In genomic region chr16:30386911-30387439, GRCm38 (mm10) we compare ENCODE assay signal across 8 mouse cellular contexts. TPM values are rescaled to one million over a fixed set of nuclear protein-coding genes. Genes with fewer than 3 reads are reported as not detected.
DNase-seq lines count a peak whose midpoint lies in the region; ATAC-seq and TF ChIP-seq lines count a peak whose summit lies in the region.

No protein-coding gene starts in this region.

- TF ChIP-seq CTCF in liver, adult 2 months (IDR thresholded peaks at IDR 0.05; ENCODE audit: low read depth, low read length): no peak
- TF ChIP-seq CTCF in embryonic fibroblast, embryonic 13.5 days (IDR thresholded peaks at IDR 0.05; ENCODE audit: borderline replicate concordance, insufficient read depth, low read length): no peak

- 25% methylated on average over 8 of the region's 8 CpGs for WGBS in liver, adult 2 months
- 51% methylated on average over 8 of the region's 8 CpGs for WGBS in limb, embryonic 12.5 days
- WGBS in stomach, embryonic 14.5 days: 55% methylated on average over 8 of the region's 8 CpGs

- no peak for TF ChIP-seq POLR2A in liver, adult 2 months (IDR thresholded peaks at IDR 0.05; ENCODE audit: extremely low read depth, insufficient read depth, low read length)
- no peak for TF ChIP-seq POLR2A in embryonic fibroblast, embryonic 13.5 days (IDR thresholded peaks at IDR 0.05; ENCODE audit: low read depth, low read length)

- no peaks in the 10 kb centered on the region for H3K9me3 ChIP-seq in limb, embryonic 12.5 days
- no peaks in the 10 kb centered on the region for H3K9me3 ChIP-seq in stomach, embryonic 14.5 days (ENCODE audit: control insufficient read depth, low read depth, low read length)

- H3K4me1 ChIP-seq in liver, adult 2 months (ENCODE audit: control insufficient read depth, insufficient read depth, low read length): peaks cover 17% of the 10 kb centered on the region
- peaks cover 8% of the 10 kb centered on the region for H3K4me1 ChIP-seq in embryonic fibroblast, embryonic 13.5 days (ENCODE audit: control insufficient read depth, insufficient read depth, low read length)
- H3K4me1 ChIP-seq in limb, embryonic 12.5 days (replicated peaks): peaks cover 20% of the 10 kb centered on the region
- H3K4me1 ChIP-seq in stomach, embryonic 14.5 days (ENCODE audit: control insufficient read depth, insufficient read depth, low read length): peaks cover 15% of the 10 kb centered on the region; the same call in 1 of the 2 replicates

- peaks cover 8% of the 10 kb centered on the region for H3K36me3 ChIP-seq in liver, adult 2 months (ENCODE audit: control insufficient read depth, insufficient read depth, low read length)
- peaks cover 23% of the 10 kb centered on the region for H3K36me3 ChIP-seq in limb, embryonic 12.5 days
- H3K36me3 ChIP-seq in stomach, embryonic 14.5 days (ENCODE audit: control insufficient read depth, insufficient read depth, low read length): no peaks in the 10 kb centered on the region

- no peaks in the 10 kb centered on the region for H3K27me3 ChIP-seq in liver, adult 2 months (ENCODE audit: control insufficient read depth, insufficient read depth, low read length)
- no peaks in the 10 kb centered on the region for H3K27me3 ChIP-seq in limb, embryonic 12.5 days
- no peaks in the 10 kb centered on the region for H3K27me3 ChIP-seq in stomach, embryonic 14.5 days (ENCODE audit: control insufficient read depth, insufficient read depth, low read length)

- peak; percentile 58 for DNase-seq in liver, adult 2 months (ENCODE audit: extremely low read depth, low read depth, low spot score)
- no peak for DNase-seq in liver
- no peak for DNase-seq in right cerebral cortex, postnatal 25 days
- no peak for DNase-seq in ovary, adult 18-20 months (ENCODE audit: low spot score)

- H3K4me2 ChIP-seq in limb, embryonic 12.5 days: peak overlapping the region; percentile 92
- peak overlapping the region; percentile 92 for H3K4me2 ChIP-seq in stomach, embryonic 14.5 days (replicated peaks; ENCODE audit: low read depth, low read length)

- peak overlapping the region; percentile 73 for H3K9ac ChIP-seq in liver, adult 2 months (ENCODE audit: low read depth, low read length)
- H3K9ac ChIP-seq in limb, embryonic 12.5 days (replicated peaks): no peak overlapping the region
- no peak overlapping the region for H3K9ac ChIP-seq in stomach, embryonic 14.5 days (replicated peaks; ENCODE audit: low read depth, low read length)

- H3K4me3 ChIP-seq in liver, adult 2 months (ENCODE audit: insufficient read depth, low read depth, low read length): peak overlapping the region; percentile 41
- H3K4me3 ChIP-seq in embryonic fibroblast, embryonic 13.5 days (ENCODE audit: insufficient read depth, low read length): peak overlapping the region; percentile 88
- peak overlapping the region; percentile 97 for H3K4me3 ChIP-seq in limb, embryonic 12.5 days (replicated peaks)
- H3K4me3 ChIP-seq in stomach, embryonic 14.5 days (ENCODE audit: low read depth, low read length): peak overlapping the region; percentile 81; the same call in 1 of the 2 replicates

- peak overlapping the region; percentile 75 for H3K27ac ChIP-seq in liver, adult 2 months (replicated peaks; ENCODE audit: insufficient read depth, low read depth, low read length)
- H3K27ac ChIP-seq in embryonic fibroblast, embryonic 13.5 days (ENCODE audit: insufficient read depth, low read length): no peak overlapping the region
- H3K27ac ChIP-seq in limb, embryonic 12.5 days: no peak overlapping the region
- H3K27ac ChIP-seq in stomach, embryonic 14.5 days (ENCODE audit: low read length): no peak overlapping the region

- H3K79me2 ChIP-seq in liver, adult 2 months (ENCODE audit: control insufficient read depth, insufficient read depth, low read length): peaks cover 18% of the 10 kb centered on the region; the same call in 1 of the 2 replicates

- ATAC-seq in limb, embryonic 12.5 days (ENCODE audit: insufficient number of reproducible peaks, insufficient read depth, low FRiP score, low TSS enrichment, low read depth): no peak
- no peak for ATAC-seq in stomach, embryonic 14.5 days (ENCODE audit: insufficient number of reproducible peaks, insufficient read depth, low FRiP score, low read depth)
- ATAC-seq in megakaryocyte-erythroid progenitor cell, adult 5-6 weeks (replicated peaks; ENCODE audit: low FRiP score, low TSS enrichment, poor library complexity, severe bottlenecking): no peak

RNA-seq across cellular contexts. Expression of gene Atp13a3, which starts 18.8 kb away (rescaled TPM):
- total RNA-seq in liver, adult 2 months (2014; rRNA removed): 80.9 and 97.7 TPM in 2 replicates
- 46.3 and 52.7 TPM in 2 replicates for polyA plus RNA-seq in liver, adult 2 months (2012; rRNA removed)
- polyA plus RNA-seq in embryonic fibroblast, embryonic 13.5 days (2011; ENCODE audit: insufficient read length, low read depth, missing spikeins): 103 and 135 TPM in 2 replicates
- polyA plus RNA-seq in limb, embryonic 12.5 days (2016; fragmentation: Nextera tagmentation; extraction: Ambion mirVana): 13.2 and 14.4 TPM in 2 replicates
- polyA plus RNA-seq in stomach, embryonic 14.5 days (2014; fragmentation: Nextera tagmentation; extraction: Ambion mirVana): 14.5 and 18.0 TPM in 2 replicates
- 161 and 194 TPM in 2 replicates for total RNA-seq in megakaryocyte-erythroid progenitor cell, adult 5-6 weeks (2014; fragmentation: Nextera tagmentation)
- 128 and 155 TPM in 2 replicates for total RNA-seq in megakaryocyte-erythroid progenitor cell, adult 5-6 weeks (2017)

Comparison
In these comparisons a context has a peak if more than half of its experiments do, and no peak if none do; other contexts are left out.
1. H3K4me3 ChIP-seq: peak in every context shown above with its lines; median percentile 97 in limb, embryonic 12.5 days; 88 in embryonic fibroblast, embryonic 13.5 days; 81 in stomach, embryonic 14.5 days; 41 in liver, adult 2 months.